Mouse (Mus musculus): ENCODE measurements around the gene Zfp202. TPM values are rescaled to one million over a fixed set of nuclear protein-coding genes. Genes with fewer than 3 reads are reported as not detected.

Zfp202 gene
- polyA plus RNA-seq, 1 experiment from 2014 or later = 13.7 TPM

GRCm38 (mm10) chr9:40245466-40245865, 53.4 kb downstream of the Zfp202 start:
- H3K4me3 ChIP-seq = no peak overlapping the region
- H3K9ac ChIP-seq = no peak overlapping the region
- H3K36me3 ChIP-seq (replicated peaks) = no peaks in the 10 kb centered on the region
- H3K4me1 ChIP-seq = peaks cover 27% of the 10 kb centered on the region
- 74% methylated on average over 9 of the region's 9 CpGs for WGBS
- no peak for ATAC-seq (replicated peaks)
- H3K27me3 ChIP-seq (replicated peaks) = no peaks in the 10 kb centered on the region
- no peak overlapping the region for H3K4me2 ChIP-seq
- H3K9me3 ChIP-seq = no peaks in the 10 kb centered on the region
- H3K27ac ChIP-seq = peak overlapping the region; percentile 26; the same call in 1 of the 2 replicates

DNA sequence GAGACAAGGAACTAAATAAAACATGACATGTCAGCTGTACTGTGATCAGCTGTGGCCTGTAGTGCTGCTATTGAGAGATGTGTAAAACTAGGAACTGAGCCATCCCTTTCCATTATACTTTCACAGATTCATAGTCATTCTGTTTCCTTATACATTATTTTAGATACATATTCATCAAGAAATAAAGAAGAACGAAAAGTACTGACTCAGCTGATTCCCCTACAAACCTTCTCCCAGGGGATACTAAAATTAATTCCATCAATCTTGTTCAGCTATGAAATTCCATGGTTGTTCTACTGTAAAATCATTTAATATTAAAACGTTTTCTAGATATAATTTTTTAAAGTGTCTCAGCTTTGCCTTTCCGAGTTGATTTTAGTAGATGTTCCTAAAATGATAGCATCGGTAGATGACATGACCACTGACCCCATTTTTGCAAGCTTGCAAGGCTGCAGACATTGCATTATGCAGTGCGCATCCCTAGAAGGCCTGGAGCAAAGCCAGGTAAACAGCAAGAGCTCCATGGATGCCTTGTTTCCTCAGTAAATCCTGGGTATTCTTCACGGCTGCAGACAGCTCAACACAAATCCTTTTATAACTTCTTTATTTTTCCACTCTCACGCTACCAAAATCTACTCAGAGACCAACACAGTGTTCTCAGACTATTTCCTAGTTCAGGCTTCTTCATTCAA, 54.0 kb downstream of the Zfp202 start:
- ATAC-seq (replicated peaks) = no peak
- H3K4me1 ChIP-seq = peaks cover 21% of the 10 kb centered on the region
- WGBS = 56% methylated on average over 7 of the region's 7 CpGs
- H3K4me2 ChIP-seq = no peak overlapping the region
- no peak overlapping the region for H3K9ac ChIP-seq
- H3K27ac ChIP-seq = peak overlapping the region; percentile 32
- no peaks in the 10 kb centered on the region for H3K9me3 ChIP-seq
- H3K4me3 ChIP-seq = no peak overlapping the region
- H3K36me3 ChIP-seq (replicated peaks) = no peaks in the 10 kb centered on the region
- no peaks in the 10 kb centered on the region for H3K27me3 ChIP-seq (replicated peaks)

GRCm38 (mm10) chr9:40246702-40247101, 54.6 kb downstream of the Zfp202 start:
- no peak overlapping the region for H3K4me3 ChIP-seq
- no peaks in the 10 kb centered on the region for H3K36me3 ChIP-seq (replicated peaks)
- H3K4me1 ChIP-seq = peaks cover 17% of the 10 kb centered on the region
- no peaks in the 10 kb centered on the region for H3K9me3 ChIP-seq
- ATAC-seq (replicated peaks) = no peak
- no peak overlapping the region for H3K9ac ChIP-seq
- peak overlapping the region; percentile 32; the same call in 1 of the 2 replicates for H3K27ac ChIP-seq
- H3K4me2 ChIP-seq = no peak overlapping the region
- no peaks in the 10 kb centered on the region for H3K27me3 ChIP-seq (replicated peaks)
- 47% methylated on average over 6 of the region's 6 CpGs for WGBS

DNA sequence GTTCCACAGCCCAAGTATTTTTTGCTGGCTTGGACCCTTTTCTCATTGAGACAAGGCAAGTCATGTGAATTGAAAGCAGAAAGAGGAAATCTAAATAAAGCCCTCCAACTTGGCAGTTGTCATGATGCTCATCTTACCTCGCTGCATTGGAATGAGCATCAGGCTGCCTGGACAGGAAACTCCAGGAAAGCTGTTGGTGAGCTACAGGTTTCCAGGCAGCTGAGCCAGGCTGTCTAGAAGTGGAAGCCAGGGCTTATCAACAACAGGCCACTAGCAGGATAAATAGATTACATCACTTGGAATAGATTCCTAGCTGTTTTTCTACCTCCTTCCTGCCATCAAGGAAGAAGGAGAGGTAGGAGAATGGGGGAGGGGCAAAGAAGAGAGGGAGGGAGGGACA, 57.0 kb downstream of the Zfp202 start:
- Histone ChIP-seq H3K9ac (no peak overlapping the region), H3K4me2 (no peak overlapping the region), H3K27ac (no peak overlapping the region), H3K4me1 (peaks cover 13% of the 10 kb centered on the region), H3K36me3 (replicated peaks) (no peaks in the 10 kb centered on the region), H3K4me3 (no peak overlapping the region), H3K27me3 (replicated peaks) (no peaks in the 10 kb centered on the region), H3K9me3 (no peaks in the 10 kb centered on the region)
- no peak for ATAC-seq (replicated peaks)
- WGBS = 76% methylated on average over 1 of the region's 1 CpGs

GRCm38 (mm10) chr9:40252459-40252858, 60.3 kb downstream of the Zfp202 start:
- no peak overlapping the region for H3K27ac ChIP-seq
- no peaks in the 10 kb centered on the region for H3K36me3 ChIP-seq (replicated peaks)
- no peak overlapping the region for H3K9ac ChIP-seq
- no peak overlapping the region for H3K4me3 ChIP-seq
- no peak overlapping the region for H3K4me2 ChIP-seq
- 73% methylated on average over 3 of the region's 3 CpGs for WGBS
- no peak for ATAC-seq (replicated peaks)
- H3K4me1 ChIP-seq = no peaks in the 10 kb centered on the region
- no peaks in the 10 kb centered on the region for H3K9me3 ChIP-seq
- no peaks in the 10 kb centered on the region for H3K27me3 ChIP-seq (replicated peaks)

Other genes starting within 250 kb of the Zfp202 start
- gene Olfr975, start 240.3 kb upstream of the Zfp202 start, polyA plus RNA-seq (2015; fragmentation: Nextera tagmentation; extraction: Ambion mirVana) = 0.09 TPM in 1 of 2 replicates, not detected in the other
- not detected in 2 replicates for gene Olfr976, start 231.2 kb upstream of the Zfp202 start, polyA plus RNA-seq (2015; fragmentation: Nextera tagmentation; extraction: Ambion mirVana)
- not detected in 2 replicates for gene Olfr978, start 200.2 kb upstream of the Zfp202 start, polyA plus RNA-seq (2015; fragmentation: Nextera tagmentation; extraction: Ambion mirVana)
- gene Olfr979, start 188.9 kb upstream of the Zfp202 start, polyA plus RNA-seq (2015; fragmentation: Nextera tagmentation; extraction: Ambion mirVana) = not detected in 2 replicates
- not detected in 2 replicates for gene Olfr980, start 182.7 kb upstream of the Zfp202 start, polyA plus RNA-seq (2015; fragmentation: Nextera tagmentation; extraction: Ambion mirVana)
- not detected in 2 replicates for gene Olfr981, start 170.9 kb upstream of the Zfp202 start, polyA plus RNA-seq (2015; fragmentation: Nextera tagmentation; extraction: Ambion mirVana)
- gene Olfr982, start 118.5 kb upstream of the Zfp202 start, polyA plus RNA-seq (2015; fragmentation: Nextera tagmentation; extraction: Ambion mirVana) = not detected in 2 replicates
- not detected in 2 replicates for gene Olfr983, start 98.7 kb upstream of the Zfp202 start, polyA plus RNA-seq (2015; fragmentation: Nextera tagmentation; extraction: Ambion mirVana)
- gene Olfr984, start 78.1 kb upstream of the Zfp202 start, polyA plus RNA-seq (2015; fragmentation: Nextera tagmentation; extraction: Ambion mirVana) = not detected in 2 replicates
- not detected in 2 replicates for gene Olfr985, start 62.1 kb upstream of the Zfp202 start, polyA plus RNA-seq (2015; fragmentation: Nextera tagmentation; extraction: Ambion mirVana)
- gene Tmem225, start 44.2 kb upstream of the Zfp202 start, polyA plus RNA-seq (2015; fragmentation: Nextera tagmentation; extraction: Ambion mirVana) = not detected in 2 replicates
- gene Olfr986, start 11.4 kb upstream of the Zfp202 start, polyA plus RNA-seq (2015; fragmentation: Nextera tagmentation; extraction: Ambion mirVana) = 0.08 and 0.11 TPM in 2 replicates
- 156 and 169 TPM in 2 replicates for gene Scn3b, start 76.9 kb downstream of the Zfp202 start, polyA plus RNA-seq (2015; fragmentation: Nextera tagmentation; extraction: Ambion mirVana)